Mouse (Mus musculus): ENCODE measurements around the gene Ncam2. TPM values are rescaled to one million over a fixed set of nuclear protein-coding genes. Genes with fewer than 3 reads are reported as not detected.

The Ncam2 gene
- total RNA-seq, 1 experiment = 0.13 TPM

GRCm38 (mm10) chr16:81472925-81473324 is 272.4 kb downstream of the Ncam2 start:
- in situ Hi-C loops (cut with MboI; ENCODE audit: low sequenced_read_pairs in 2 of 2, unreplicated experiment in 2 of 2) = no loop called here
- Histone ChIP-seq H3K36me3 (ENCODE audit: control insufficient read depth, insufficient read depth, low read length, poor library complexity, severe bottlenecking) (no peaks in the 10 kb centered on the region), H3K9me3 (ENCODE audit: control insufficient read depth, insufficient read depth, low read depth, low read length) (no peaks in the 10 kb centered on the region), H3K4me1 (ENCODE audit: control insufficient read depth in 2 of 2, insufficient read depth in 2 of 2, low read length in 2 of 2, poor library complexity in 1 of 2) (no peaks in the 10 kb centered on the region), H3K9ac (ENCODE audit: insufficient read depth, low read depth, low read length, poor library complexity, severe bottlenecking) (no peak overlapping the region), H3K4me3 (ENCODE audit: insufficient read depth in 1 of 2, low read depth in 1 of 2, low read length in 2 of 2, poor library complexity in 1 of 2, severe bottlenecking in 1 of 2) (no peak overlapping the region), H3K27ac (ENCODE audit: insufficient read depth, low read depth, low read length, poor library complexity, severe bottlenecking) (no peak overlapping the region)
- DNase-seq (ENCODE audit: low read depth, low spot score) = no peak
- TF ChIP-seq CHD2 (IDR thresholded peaks at IDR 0.05; ENCODE audit: low read depth, low read length) (no peak), MAFK (IDR thresholded peaks at IDR 0.05; ENCODE audit: insufficient read depth, low read depth, low read length) (no peak), ZC3H11A (IDR thresholded peaks at IDR 0.05; ENCODE audit: borderline replicate concordance, low read depth, low read length) (no peak), HCFC1 (IDR thresholded peaks at IDR 0.05; ENCODE audit: borderline replicate concordance, insufficient read depth, low read length) (no peak), ZNF384 (IDR thresholded peaks at IDR 0.05; ENCODE audit: low read depth, low read length) (no peak)

DNA sequence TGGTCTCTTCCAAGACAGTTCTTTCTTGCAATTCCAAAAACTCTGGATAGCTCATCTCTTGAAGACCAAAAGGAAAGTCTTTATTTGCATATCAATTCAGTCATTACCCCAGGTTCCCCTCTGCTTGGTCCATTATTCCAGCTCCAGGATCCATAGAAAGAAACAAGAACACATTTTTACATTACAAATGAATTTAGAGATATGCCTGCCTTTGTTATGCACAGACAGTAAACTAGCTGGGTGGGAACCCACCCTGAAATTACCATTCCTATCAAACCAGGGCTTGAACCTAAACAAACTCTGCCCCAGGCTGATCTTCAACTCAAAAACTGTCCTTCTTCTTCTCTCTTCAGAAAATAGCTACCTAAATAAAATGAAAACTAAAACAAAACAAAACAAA is 280.6 kb downstream of the Ncam2 start:
- in situ Hi-C loops (cut with MboI; ENCODE audit: low sequenced_read_pairs in 2 of 2, unreplicated experiment in 2 of 2) = no loop called here
- no peak overlapping the region; the same call in 1 of the 2 replicates for H3K27ac ChIP-seq (ENCODE audit: insufficient read depth, low read depth, low read length, poor library complexity, severe bottlenecking)
- peaks cover 0 to 12% of the 10 kb centered on the region in 2 experiments; a peak in 2 of 4 replicates for H3K4me1 ChIP-seq (ENCODE audit: control insufficient read depth in 2 of 2, insufficient read depth in 2 of 2, low read length in 2 of 2, poor library complexity in 1 of 2)

GRCm38 (mm10) chr16:81496111-81496510 is 295.6 kb downstream of the Ncam2 start:
- H3K4me3 ChIP-seq (ENCODE audit: insufficient read depth in 1 of 2, low read depth in 1 of 2, low read length in 2 of 2, poor library complexity in 1 of 2, severe bottlenecking in 1 of 2) = no peak overlapping the region
- H3K27ac ChIP-seq (ENCODE audit: insufficient read depth, low read depth, low read length, poor library complexity, severe bottlenecking) = no peak overlapping the region
- no peaks in the 10 kb centered on the region for H3K9me3 ChIP-seq (ENCODE audit: control insufficient read depth, insufficient read depth, low read depth, low read length)
- TF ChIP-seq ZC3H11A (IDR thresholded peaks at IDR 0.05; ENCODE audit: borderline replicate concordance, low read depth, low read length) = no peak
- TF ChIP-seq MAFK (IDR thresholded peaks at IDR 0.05; ENCODE audit: insufficient read depth, low read depth, low read length) = no peak
- no peak for TF ChIP-seq HCFC1 (IDR thresholded peaks at IDR 0.05; ENCODE audit: borderline replicate concordance, insufficient read depth, low read length)
- no peak for TF ChIP-seq ZNF384 (IDR thresholded peaks at IDR 0.05; ENCODE audit: low read depth, low read length)
- TF ChIP-seq CHD2 (IDR thresholded peaks at IDR 0.05; ENCODE audit: low read depth, low read length) = no peak
- in situ Hi-C loops (cut with MboI; ENCODE audit: low sequenced_read_pairs in 2 of 2, unreplicated experiment in 2 of 2) = no loop called here
- no peaks in the 10 kb centered on the region for H3K4me1 ChIP-seq (ENCODE audit: control insufficient read depth in 2 of 2, insufficient read depth in 2 of 2, low read length in 2 of 2, poor library complexity in 1 of 2)
- H3K9ac ChIP-seq (ENCODE audit: insufficient read depth, low read depth, low read length, poor library complexity, severe bottlenecking) = no peak overlapping the region
- no peaks in the 10 kb centered on the region for H3K36me3 ChIP-seq (ENCODE audit: control insufficient read depth, insufficient read depth, low read length, poor library complexity, severe bottlenecking)
- no peak for DNase-seq (ENCODE audit: low read depth, low spot score)

More for the DNA sequence above, 280.6 kb downstream of the Ncam2 start:
- Histone ChIP-seq H3K9ac (ENCODE audit: insufficient read depth, low read depth, low read length, poor library complexity, severe bottlenecking) (no peak overlapping the region), H3K9me3 (ENCODE audit: control insufficient read depth, insufficient read depth, low read depth, low read length) (no peaks in the 10 kb centered on the region), H3K36me3 (ENCODE audit: control insufficient read depth, insufficient read depth, low read length, poor library complexity, severe bottlenecking) (no peaks in the 10 kb centered on the region), H3K4me3 (ENCODE audit: insufficient read depth in 1 of 2, low read depth in 1 of 2, low read length in 2 of 2, poor library complexity in 1 of 2, severe bottlenecking in 1 of 2) (no peak overlapping the region)
- no peak for TF ChIP-seq ZC3H11A (IDR thresholded peaks at IDR 0.05; ENCODE audit: borderline replicate concordance, low read depth, low read length)
- 0 out of 2 replicates have a peak, but pooled peaks have one; percentile 49 for TF ChIP-seq CHD2 (IDR thresholded peaks at IDR 0.05; ENCODE audit: low read depth, low read length)
- DNase-seq (ENCODE audit: low read depth, low spot score) = peak; percentile 55

DNA sequence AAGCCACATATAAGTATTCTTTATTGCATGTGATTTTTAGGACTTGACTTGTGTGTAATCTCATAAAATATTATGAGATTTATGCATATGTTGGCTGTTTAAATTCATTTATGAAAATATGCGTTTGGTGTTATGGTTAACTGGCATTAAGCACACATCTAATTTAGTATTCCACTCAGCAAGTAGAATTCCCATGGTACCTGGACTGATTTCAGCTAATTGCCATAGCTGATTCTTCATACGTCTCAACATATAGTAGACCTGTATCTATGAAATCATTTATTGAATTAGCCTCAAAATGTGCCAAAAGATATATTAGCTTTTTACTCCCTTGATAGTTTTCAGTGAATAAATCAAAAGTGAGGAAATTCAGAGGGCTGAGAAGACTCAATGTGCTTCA is 302.1 kb downstream of the Ncam2 start:
- H3K9me3 ChIP-seq (ENCODE audit: control insufficient read depth, insufficient read depth, low read depth, low read length) = no peaks in the 10 kb centered on the region
- TF ChIP-seq HCFC1 (IDR thresholded peaks at IDR 0.05; ENCODE audit: borderline replicate concordance, insufficient read depth, low read length) (no peak), MAFK (IDR thresholded peaks at IDR 0.05; ENCODE audit: insufficient read depth, low read depth, low read length) (no peak), ZC3H11A (IDR thresholded peaks at IDR 0.05; ENCODE audit: borderline replicate concordance, low read depth, low read length) (no peak), ZNF384 (IDR thresholded peaks at IDR 0.05; ENCODE audit: low read depth, low read length) (no peak), CHD2 (IDR thresholded peaks at IDR 0.05; ENCODE audit: low read depth, low read length) (no peak)
- in situ Hi-C loops (cut with MboI; ENCODE audit: low sequenced_read_pairs in 2 of 2, unreplicated experiment in 2 of 2) = no loop called here
- H3K4me3 ChIP-seq (ENCODE audit: insufficient read depth in 1 of 2, low read depth in 1 of 2, low read length in 2 of 2, poor library complexity in 1 of 2, severe bottlenecking in 1 of 2) = no peak overlapping the region
- no peak overlapping the region for H3K9ac ChIP-seq (ENCODE audit: insufficient read depth, low read depth, low read length, poor library complexity, severe bottlenecking)
- H3K36me3 ChIP-seq (ENCODE audit: control insufficient read depth, insufficient read depth, low read length, poor library complexity, severe bottlenecking) = no peaks in the 10 kb centered on the region
- H3K27ac ChIP-seq (ENCODE audit: insufficient read depth, low read depth, low read length, poor library complexity, severe bottlenecking) = no peak overlapping the region
- no peaks in the 10 kb centered on the region for H3K4me1 ChIP-seq (ENCODE audit: control insufficient read depth in 2 of 2, insufficient read depth in 2 of 2, low read length in 2 of 2, poor library complexity in 1 of 2)
- DNase-seq (ENCODE audit: low read depth, low spot score) = no peak

DNA sequence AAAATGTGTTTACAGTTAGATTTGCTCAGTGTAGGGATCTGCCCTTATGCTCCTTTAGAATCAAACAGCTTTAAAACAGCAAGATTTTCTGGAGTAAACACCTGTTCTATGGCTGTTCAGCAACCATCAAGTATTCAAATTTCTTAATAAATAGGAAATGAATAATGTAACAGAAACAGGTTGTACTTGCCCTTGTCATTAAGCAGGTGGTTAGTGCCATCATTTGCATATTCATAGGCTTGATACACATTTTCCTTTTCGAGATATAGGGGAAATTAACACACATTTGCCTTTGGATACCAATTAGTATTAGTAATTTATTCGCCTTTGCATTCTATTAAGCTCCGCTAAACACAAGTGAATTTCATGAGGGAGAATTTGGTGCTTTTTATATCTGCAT is 335.7 kb downstream of the Ncam2 start:
- in situ Hi-C loops (cut with MboI; ENCODE audit: low sequenced_read_pairs in 2 of 2, unreplicated experiment in 2 of 2) = no loop called here
- Histone ChIP-seq H3K9me3 (ENCODE audit: control insufficient read depth, insufficient read depth, low read depth, low read length) (no peaks in the 10 kb centered on the region), H3K27ac (ENCODE audit: insufficient read depth, low read depth, low read length, poor library complexity, severe bottlenecking) (no peak overlapping the region), H3K4me1 (ENCODE audit: control insufficient read depth in 2 of 2, insufficient read depth in 2 of 2, low read length in 2 of 2, poor library complexity in 1 of 2) (no peaks in the 10 kb centered on the region), H3K36me3 (ENCODE audit: control insufficient read depth, insufficient read depth, low read length, poor library complexity, severe bottlenecking) (no peaks in the 10 kb centered on the region), H3K4me3 (ENCODE audit: insufficient read depth in 1 of 2, low read depth in 1 of 2, low read length in 2 of 2, poor library complexity in 1 of 2, severe bottlenecking in 1 of 2) (no peak overlapping the region), H3K9ac (ENCODE audit: insufficient read depth, low read depth, low read length, poor library complexity, severe bottlenecking) (no peak overlapping the region)
- no peak for DNase-seq (ENCODE audit: low read depth, low spot score)
- TF ChIP-seq ZC3H11A (IDR thresholded peaks at IDR 0.05; ENCODE audit: borderline replicate concordance, low read depth, low read length) (no peak), CHD2 (IDR thresholded peaks at IDR 0.05; ENCODE audit: low read depth, low read length) (no peak)

All from ES-E14 (cell line).